Mouse (Mus musculus) olfactory bulb, adult 2 months (tissue): Measurements from ENCODE around the gene Mb21d2.

Source experiments
- CTCF ChIP-seq: fragments of 200-500 bp; IDR thresholded peaks from 2 replicates; pipeline ENCODE4 v1.5.1; 2012; ENCODE audit warnings: low read depth, mild to moderate bottlenecking, low read length, moderate library complexity; ENCODE audit not compliant: insufficient read depth
- POLR2A ChIP-seq: fragments of 200-500 bp; IDR thresholded peaks from 2 replicates; pipeline ENCODE4 v1.6.1; 2012; ENCODE audit warnings: mild to moderate bottlenecking, low read depth, low read length, moderate library complexity; ENCODE audit not compliant: insufficient read depth

DNA sequence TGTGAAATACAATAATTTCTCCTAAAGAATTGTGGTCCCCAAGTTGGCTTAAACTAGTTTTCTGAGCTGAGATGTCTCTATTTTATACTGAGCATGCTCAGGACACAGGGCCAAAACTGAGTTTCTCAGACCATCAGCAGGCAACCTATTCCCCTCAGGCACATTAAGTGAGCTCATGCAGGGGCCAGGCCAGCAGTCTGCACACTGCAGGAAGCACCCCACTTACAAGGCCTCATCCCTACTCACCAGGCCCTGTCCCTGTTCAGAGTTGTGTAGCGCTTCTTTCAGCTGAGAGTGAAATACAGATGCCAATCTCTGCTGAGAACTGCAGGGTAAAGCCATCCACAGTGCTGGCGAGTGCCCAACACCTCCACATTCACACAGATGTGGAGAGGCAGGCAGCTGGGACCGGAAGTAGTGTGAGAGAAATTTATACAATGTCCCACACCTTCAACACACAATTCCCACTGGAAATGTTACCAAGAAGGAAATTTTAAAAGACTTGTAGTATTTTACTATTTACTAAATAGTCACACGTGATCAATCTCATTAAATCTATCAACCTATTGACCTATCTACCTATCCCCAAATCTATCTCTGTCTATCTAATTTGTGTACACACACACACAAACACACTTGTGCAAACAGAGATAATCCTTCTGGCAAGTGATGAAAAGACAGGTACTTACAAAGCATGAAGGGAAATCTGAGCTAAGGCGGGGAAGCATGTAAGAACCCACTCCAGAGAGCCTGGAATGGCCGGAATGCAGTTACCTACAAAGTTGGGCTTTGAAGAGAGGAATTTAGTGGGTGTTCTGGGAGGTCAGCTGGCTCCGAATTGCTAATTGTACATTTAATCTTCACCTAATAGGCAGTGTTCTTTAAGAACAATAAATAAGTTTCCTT is 22.9 kb downstream of the Mb21d2 start:
- TF ChIP-seq CTCF = no peak
- TF ChIP-seq POLR2A = no peak
